ENCODE assay signal across 24 mouse cellular contexts in genomic region chr1:162145748-162146147, GRCm38 (mm10).
"Had no signal": no experiment of that assay in that cellular context is flagged by ENCODE, and none has a peak within 500 bp of the region (broad histone marks: within the 10 kb centered on the region; RNA-seq: fewer than 3 reads in every experiment).

No protein-coding gene starts in this region.

- DNase-seq: forebrain, postnatal 0 days; gastrocnemius, adult 2 months; gastrocnemius, postnatal 10 days; gastrocnemius, postnatal 25 days; heart, adult 18-20 months; heart, postnatal 10 days; heart, postnatal 4 days; kidney, adult 18-20 months; kidney, adult 8-10 months; kidney, postnatal 10 days; kidney, postnatal 25 days; kidney, postnatal 4 days had no signal

- H3K9me3 ChIP-seq: heart, embryonic 10.5 days; heart, embryonic 12.5 days; hindbrain, embryonic 10.5 days; hindbrain, embryonic 12.5 days; intestine, embryonic 15.5 days; limb, embryonic 13.5 days had no signal

- H3K27me3 ChIP-seq: heart, embryonic 12.5 days; hindbrain, embryonic 12.5 days; intestine, embryonic 15.5 days; limb, embryonic 13.5 days had no signal

- H3K27ac ChIP-seq: gastrocnemius, adult 2 months; hindbrain, embryonic 10.5 days; hindbrain, embryonic 12.5 days; hindbrain, embryonic 14.5 days; layer of hippocampus, adult 2 months; left cerebral cortex, adult 2 months had no signal

- H3K4me1 ChIP-seq: hindbrain, embryonic 12.5 days had no signal

- H3K36me3 ChIP-seq: heart, embryonic 10.5 days; heart, embryonic 12.5 days; hindbrain, embryonic 10.5 days; hindbrain, embryonic 12.5 days; intestine, embryonic 15.5 days; limb, embryonic 13.5 days had no signal

- H3K4me2 ChIP-seq: heart, embryonic 12.5 days; hindbrain, embryonic 12.5 days; hindbrain, embryonic 14.5 days; intestine, embryonic 15.5 days; limb, embryonic 13.5 days had no signal

- H3K4me3 ChIP-seq: gastrocnemius, adult 2 months; heart, embryonic 10.5 days; heart, embryonic 12.5 days; hindbrain, embryonic 10.5 days; hindbrain, embryonic 12.5 days; intestine, embryonic 15.5 days; layer of hippocampus, adult 2 months; left cerebral cortex, adult 2 months; limb, embryonic 13.5 days had no signal

- ATAC-seq: forebrain, postnatal 0 days; hindbrain, embryonic 16.5 days; inflammation-experienced regulatory T-cells, adult 6 months; intestine, embryonic 15.5 days; intestine, postnatal 0 days had no signal

- H3K9ac ChIP-seq: forebrain, postnatal 0 days; heart, embryonic 12.5 days; hindbrain, embryonic 12.5 days; hindbrain, embryonic 14.5 days; intestine, embryonic 15.5 days; limb, embryonic 13.5 days had no signal
